Mouse (Mus musculus) monocyte, adult 59 days (primary cell): Measurements from ENCODE around the gene Olfr366. TPM values are rescaled to one million over a fixed set of nuclear protein-coding genes. Genes with fewer than 3 reads are reported as not detected.

Source experiments
- total RNA-seq, 2 experiments: library from RNA; stranded (reverse); gene quantifications; one replicate each; pipeline ENCODE4 v1.2.4; 2023

Gene Olfr366
- total RNA-seq, result not detected

GRCm38 (mm10) chr2:37211274-37211673 lies at the start of gene Olfr366:
Olfr366 (plus strand) TSS chr2:37211574.

GRCm38 (mm10) chr2:37187898-37188297 lies 23.5 kb upstream of the Olfr366 start, which contains the start of gene Olfr365:
Olfr365 (plus strand) TSS chr2:37188198.

Other genes starting within 250 kb of the Olfr366 start
- gene Olfr357, start 217.7 kb upstream of the Olfr366 start, total RNA-seq, result not detected
- gene Olfr358, start 202.2 kb upstream of the Olfr366 start, total RNA-seq, result not detected
- not detected for gene Olfr360, start 145.8 kb upstream of the Olfr366 start, total RNA-seq
- gene Olfr361, start 122.3 kb upstream of the Olfr366 start, total RNA-seq, result not detected
- gene Olfr362, start 93.7 kb upstream of the Olfr366 start, total RNA-seq, result not detected
- not detected for gene Olfr364-ps1, start 72.3 kb upstream of the Olfr366 start, total RNA-seq
- not detected for gene Olfr365, start 23.4 kb upstream of the Olfr366 start, total RNA-seq
- gene Olfr368, start 114.9 kb downstream of the Olfr366 start, total RNA-seq, result not detected
- gene Pdcl, start 147.8 kb downstream of the Olfr366 start, total RNA-seq, result 10 to 100 TPM; 25.9 to 33.3 TPM
- 10 to 100 TPM; 43.9 to 44.1 TPM for gene Rc3h2, start 211.3 kb downstream of the Olfr366 start, total RNA-seq
- gene Zbtb26, start 231.6 kb downstream of the Olfr366 start, total RNA-seq, result 1 to 10 TPM; 2.4 to 3.1 TPM
- gene Zbtb6, start 231.6 kb downstream of the Olfr366 start, total RNA-seq, result 10 to 100 TPM; 12.1 to 12.5 TPM
- gene Rabgap1, start 231.7 kb downstream of the Olfr366 start, total RNA-seq, result 10 to 100 TPM; 33.2 to 33.9 TPM